Mouse (Mus musculus): ENCODE results near the gene Gm1113.

Gm1113 gene

GRCm38 (mm10) chr9:35523941-35524411 lies 5.9 kb upstream of the Gm1113 start:
- DNase-seq: peak; percentile 75

- peak; percentile 28 for DNase-seq
Measured at GRCm38 (mm10) chr9:35523541-35523940, 5.5 kb upstream of the Gm1113 start.

- no peak for DNase-seq
Measured at GRCm38 (mm10) chr9:35522821-35523515, 4.9 kb upstream of the Gm1113 start.

GRCm38 (mm10) chr9:35522241-35522640 lies 4.2 kb upstream of the Gm1113 start:
- no peak for DNase-seq

- DNase-seq: no peak
Measured at GRCm38 (mm10) chr9:35520631-35521348, 2.7 kb upstream of the Gm1113 start.

- no peak for DNase-seq
Measured at GRCm38 (mm10) chr9:35516711-35517110, 1.4 kb downstream of the Gm1113 start.

GRCm38 (mm10) chr9:35516182-35516581 lies 1.9 kb downstream of the Gm1113 start:
- DNase-seq: no peak

GRCm38 (mm10) chr9:35513900-35514299 lies 4.2 kb downstream of the Gm1113 start:
- no peak for DNase-seq

- peak; percentile 60 for DNase-seq
Measured at GRCm38 (mm10) chr9:35508234-35508633, 9.8 kb downstream of the Gm1113 start.

- no peak for DNase-seq
Measured at GRCm38 (mm10) chr9:35502361-35503000, 15.6 kb downstream of the Gm1113 start.

GRCm38 (mm10) chr9:35499946-35500345 lies 18.1 kb downstream of the Gm1113 start:
- DNase-seq: no peak

GRCm38 (mm10) chr9:35495471-35495870 lies 22.6 kb downstream of the Gm1113 start:
- DNase-seq: no peak

GRCm38 (mm10) chr9:35494937-35495336 lies 23.1 kb downstream of the Gm1113 start:
- no peak for DNase-seq

- no peak for DNase-seq
Measured at GRCm38 (mm10) chr9:35493733-35494092, 24.4 kb downstream of the Gm1113 start.

GRCm38 (mm10) chr9:35493033-35493732 lies 24.9 kb downstream of the Gm1113 start:
- no peak for DNase-seq

- DNase-seq: no peak
Measured at GRCm38 (mm10) chr9:35491109-35491866, 26.8 kb downstream of the Gm1113 start.

- DNase-seq: no peak
Measured at GRCm38 (mm10) chr9:35488496-35488895, 29.6 kb downstream of the Gm1113 start.

- no peak for DNase-seq
Measured at GRCm38 (mm10) chr9:35486616-35487015, 31.5 kb downstream of the Gm1113 start.

- no peak for DNase-seq
Measured at GRCm38 (mm10) chr9:35483949-35484348, 34.1 kb downstream of the Gm1113 start.

- DNase-seq: no peak
Measured at GRCm38 (mm10) chr9:35482014-35482898, 35.8 kb downstream of the Gm1113 start.

- DNase-seq: no peak
Measured at GRCm38 (mm10) chr9:35479456-35479855, 38.6 kb downstream of the Gm1113 start.
